Mouse (Mus musculus): ENCODE results near the gene P2ry4. TPM values are rescaled to one million over a fixed set of nuclear protein-coding genes. Genes with fewer than 3 reads are reported as not detected.

The P2ry4 gene
- not detected in 2 replicates for polyA plus RNA-seq (2015; fragmentation: Nextera tagmentation; extraction: Ambion mirVana)

DNA sequence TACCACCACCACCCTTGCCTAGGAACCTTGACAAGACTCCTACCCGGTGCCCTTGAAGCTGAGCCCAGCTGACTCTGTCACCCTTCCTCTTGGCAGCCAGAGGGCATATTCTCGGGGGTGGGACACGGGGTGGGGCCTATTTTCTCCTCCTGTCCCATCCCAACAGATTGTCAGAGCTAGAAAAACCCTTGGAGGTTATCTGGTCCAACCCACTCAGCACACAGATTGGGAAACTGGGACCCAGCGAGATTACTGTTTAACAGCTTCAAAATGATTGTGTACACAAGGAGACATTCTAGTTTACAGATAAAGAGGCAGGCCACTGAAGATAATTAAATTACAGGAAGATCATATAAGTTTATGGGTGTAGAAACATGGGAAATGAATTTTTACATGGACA lies at the start of gene P2ry4:
P2ry4 (minus strand) TSS at position 79 of the 400 bp plus-strand sequence.
- Histone ChIP-seq H3K4me2 (no peak within 1 kb of the TSS), H3K27me3 (peaks cover 46% of the 10 kb centered on the region), H3K4me3 (no peak within 1 kb of the TSS), H3K27ac (no peak within 1 kb of the TSS), H3K9ac (no peak within 1 kb of the TSS), H3K9me3 (no peaks in the 10 kb centered on the region), H3K36me3 (no peaks in the 10 kb centered on the region), H3K4me1 (no peaks in the 10 kb centered on the region)
- 67% methylated on average over 4 of the region's 4 CpGs for WGBS
- ATAC-seq (ENCODE audit: insufficient number of reproducible peaks, insufficient read depth, low FRiP score, low TSS enrichment, low read depth), result no peak

DNA sequence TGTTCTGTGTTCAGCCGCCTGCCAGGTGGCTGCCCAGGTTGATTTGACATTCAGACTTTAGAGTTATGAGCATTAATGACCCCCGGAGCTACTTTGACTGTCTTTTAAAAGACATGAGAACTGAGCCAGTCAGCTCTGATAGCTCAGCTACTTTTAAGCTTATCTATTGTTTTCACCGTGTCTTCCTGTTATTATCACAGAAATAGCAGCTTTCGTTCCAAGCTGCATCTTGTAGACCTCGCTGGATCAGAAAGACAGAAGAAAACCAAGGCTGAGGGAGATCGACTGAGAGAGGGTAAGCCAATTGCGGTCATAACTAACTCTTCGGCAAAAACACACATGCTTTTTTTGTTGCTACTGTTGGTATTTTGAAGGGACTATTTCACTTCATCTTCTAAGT lies 43.8 kb upstream of the P2ry4 start:
- H3K4me2 ChIP-seq, result no peak overlapping the region
- whole genome bisulfite sequencing, result 91% methylated on average over 8 of the region's 8 CpGs

DNA sequence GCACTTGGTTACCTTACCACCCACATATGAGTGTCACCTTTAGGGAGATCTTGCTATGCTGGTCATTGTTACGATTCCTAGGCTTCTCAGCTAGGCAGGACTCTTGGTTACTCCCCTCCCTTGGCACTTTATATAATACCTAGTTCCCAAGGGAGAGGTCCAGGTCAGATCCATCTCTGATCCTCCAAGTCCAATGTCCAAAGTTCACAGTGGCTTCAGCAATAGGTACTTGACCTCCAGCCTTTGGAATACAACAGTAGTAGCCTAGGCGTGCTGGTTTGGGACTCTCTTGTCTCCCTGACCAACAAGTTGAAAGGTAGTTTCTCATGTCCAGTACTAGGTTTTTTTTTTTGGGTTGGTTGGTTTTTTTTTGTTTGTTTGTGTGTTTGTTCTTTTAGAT lies 34.4 kb upstream of the P2ry4 start:
- H3K27ac ChIP-seq, result no peak overlapping the region

More for the DNA sequence above, 43.8 kb upstream of the P2ry4 start:
- no peaks in the 10 kb centered on the region for H3K4me1 ChIP-seq
- H3K9ac ChIP-seq, result no peak overlapping the region
- no peak for ATAC-seq (ENCODE audit: insufficient number of reproducible peaks, insufficient read depth, low FRiP score, low TSS enrichment, low read depth)
- H3K9me3 ChIP-seq, result no peaks in the 10 kb centered on the region
- no peak overlapping the region for H3K4me3 ChIP-seq
- peaks cover 11% of the 10 kb centered on the region; the same call in 1 of the 2 replicates for H3K27me3 ChIP-seq
- peaks cover 9% of the 10 kb centered on the region; the same call in 1 of the 2 replicates for H3K36me3 ChIP-seq
- H3K27ac ChIP-seq, result no peak overlapping the region

DNA sequence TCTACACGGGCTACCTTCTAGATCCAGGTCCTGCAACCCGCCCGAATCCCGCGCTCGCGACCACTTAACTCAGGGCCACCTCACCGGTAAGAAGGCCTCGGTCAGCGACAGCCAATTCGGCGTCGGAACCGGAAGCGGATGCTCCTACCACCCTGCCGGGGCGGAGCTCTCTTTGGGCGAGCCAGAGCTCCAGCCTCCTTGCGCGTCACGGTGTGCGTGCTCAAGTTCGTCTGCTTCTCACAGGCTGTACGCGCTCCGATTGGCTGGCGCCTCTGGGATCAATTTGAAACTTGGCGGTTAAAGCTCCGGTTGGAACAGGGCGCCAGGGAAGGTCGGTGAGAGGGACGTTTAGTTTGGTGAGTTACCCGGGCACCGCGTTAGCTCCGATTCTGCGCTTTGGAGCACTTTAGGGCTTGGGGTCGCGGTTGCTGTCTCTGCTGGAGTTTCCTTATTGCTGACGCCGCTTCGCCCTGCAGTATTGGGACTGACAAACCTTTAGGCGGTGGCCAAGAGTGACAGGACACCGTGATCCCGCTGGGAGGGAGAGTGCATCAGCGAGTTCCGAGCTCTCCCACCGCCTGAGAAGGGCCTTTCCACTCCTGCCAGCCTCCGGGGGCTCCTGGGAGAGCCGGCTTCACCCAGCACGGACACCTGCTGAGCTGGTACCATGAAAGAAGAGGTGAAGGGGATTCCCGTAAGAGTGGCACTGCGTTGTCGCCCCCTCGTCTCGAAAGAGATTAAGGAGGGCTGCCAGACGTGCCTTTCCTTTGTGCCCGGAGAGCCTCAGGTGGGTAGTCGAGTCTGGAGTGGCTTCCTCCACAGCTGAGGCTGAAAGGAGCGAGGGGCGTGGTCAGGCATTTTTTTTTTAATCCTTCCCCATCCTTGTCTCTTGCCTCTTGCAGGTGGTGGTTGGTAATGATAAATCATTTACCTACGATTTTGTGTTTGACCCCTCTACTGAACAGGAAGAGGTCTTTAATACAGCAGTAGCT lies 31.4 kb upstream of the P2ry4 start, which contains the start of gene Pdzd11:
Pdzd11 (minus strand) TSS at position 767 of the 992 bp plus-strand sequence.
- peak within 1 kb of the TSS; percentile 82 for H3K27ac ChIP-seq
- peak within 1 kb of the TSS; percentile 70 for H3K4me2 ChIP-seq
- H3K4me1 ChIP-seq, result no peaks in the 10 kb centered on the region; the same call in 1 of the 2 replicates
- WGBS, result 23% methylated on average over 62 of the region's 62 CpGs
- H3K9me3 ChIP-seq, result no peaks in the 10 kb centered on the region
- peaks cover 10% of the 10 kb centered on the region for H3K27me3 ChIP-seq
- peaks cover 13% of the 10 kb centered on the region for H3K36me3 ChIP-seq
- ATAC-seq (ENCODE audit: insufficient number of reproducible peaks, insufficient read depth, low FRiP score, low TSS enrichment, low read depth), result peak; percentile 98
- H3K4me3 ChIP-seq, result peak within 1 kb of the TSS; percentile 59
- peak within 1 kb of the TSS; percentile 76 for H3K9ac ChIP-seq

More for the DNA sequence above, 34.4 kb upstream of the P2ry4 start:
- Histone ChIP-seq H3K9me3 (no peaks in the 10 kb centered on the region), H3K36me3 (no peaks in the 10 kb centered on the region), H3K27me3 (peaks cover 10% of the 10 kb centered on the region), H3K4me3 (no peak overlapping the region), H3K4me2 (no peak overlapping the region), H3K4me1 (no peaks in the 10 kb centered on the region; the same call in 1 of the 2 replicates), H3K9ac (no peak overlapping the region)
- no peak for ATAC-seq (ENCODE audit: insufficient number of reproducible peaks, insufficient read depth, low FRiP score, low TSS enrichment, low read depth)
- 93% methylated on average over 2 of the region's 2 CpGs for WGBS

DNA sequence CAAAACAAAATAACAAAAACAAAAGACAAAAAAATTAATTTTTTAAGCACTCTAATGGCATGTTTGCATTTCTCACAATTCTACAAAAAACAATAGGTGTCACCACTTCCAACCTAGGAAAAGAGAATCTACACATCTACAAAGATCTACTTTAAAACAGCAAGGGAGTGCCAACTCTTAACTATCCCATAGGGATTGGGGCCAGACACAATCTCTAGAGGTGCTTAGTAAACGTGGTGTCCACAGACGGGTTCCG lies 30.8 kb upstream of the P2ry4 start, which contains the start of gene Kif4:
Kif4 (plus strand) TSS at position 192 of the 256 bp plus-strand sequence.
- H3K9me3 ChIP-seq, result no peaks in the 10 kb centered on the region
- peak within 1 kb of the TSS; percentile 76 for H3K9ac ChIP-seq
- peak within 1 kb of the TSS; percentile 70 for H3K4me2 ChIP-seq
- H3K27me3 ChIP-seq, result peaks cover 10% of the 10 kb centered on the region
- ATAC-seq (ENCODE audit: insufficient number of reproducible peaks, insufficient read depth, low FRiP score, low TSS enrichment, low read depth), result no peak
- WGBS, result 17% methylated on average over 3 of the region's 3 CpGs
- H3K4me1 ChIP-seq, result no peaks in the 10 kb centered on the region; the same call in 1 of the 2 replicates
- peak within 1 kb of the TSS; percentile 59 for H3K4me3 ChIP-seq
- H3K27ac ChIP-seq, result peak within 1 kb of the TSS; percentile 82
- H3K36me3 ChIP-seq, result peaks cover 13% of the 10 kb centered on the region

DNA sequence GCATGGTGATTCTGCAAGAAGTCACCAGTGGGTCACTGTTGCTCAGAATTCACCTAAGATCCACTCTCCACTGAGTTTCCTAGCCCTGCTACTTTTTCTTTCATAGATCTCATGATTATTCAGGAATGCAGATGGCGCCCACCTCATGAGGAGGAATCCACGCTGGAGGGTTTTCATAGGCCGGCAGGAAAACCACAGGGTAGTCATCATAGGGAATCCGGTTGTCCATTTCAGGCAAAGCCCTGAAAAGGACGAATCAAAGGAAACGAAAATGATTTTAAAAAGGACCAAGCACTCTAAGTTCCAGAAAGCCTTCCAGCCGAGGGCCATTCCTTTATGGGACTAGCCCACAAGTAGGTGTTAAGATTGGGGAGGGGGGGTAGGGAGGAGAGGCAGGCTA lies 30.5 kb upstream of the P2ry4 start:
- Histone ChIP-seq H3K9me3 (no peaks in the 10 kb centered on the region), H3K36me3 (peaks cover 13% of the 10 kb centered on the region), H3K4me1 (no peaks in the 10 kb centered on the region; the same call in 1 of the 2 replicates), H3K27ac (no peak overlapping the region), H3K27me3 (peaks cover 10% of the 10 kb centered on the region), H3K9ac (peak overlapping the region; percentile 76), H3K4me2 (peak overlapping the region; percentile 58), H3K4me3 (peak overlapping the region; percentile 59)
- ATAC-seq (ENCODE audit: insufficient number of reproducible peaks, insufficient read depth, low FRiP score, low TSS enrichment, low read depth), result no peak
- 45% methylated on average over 7 of the region's 7 CpGs for WGBS

DNA sequence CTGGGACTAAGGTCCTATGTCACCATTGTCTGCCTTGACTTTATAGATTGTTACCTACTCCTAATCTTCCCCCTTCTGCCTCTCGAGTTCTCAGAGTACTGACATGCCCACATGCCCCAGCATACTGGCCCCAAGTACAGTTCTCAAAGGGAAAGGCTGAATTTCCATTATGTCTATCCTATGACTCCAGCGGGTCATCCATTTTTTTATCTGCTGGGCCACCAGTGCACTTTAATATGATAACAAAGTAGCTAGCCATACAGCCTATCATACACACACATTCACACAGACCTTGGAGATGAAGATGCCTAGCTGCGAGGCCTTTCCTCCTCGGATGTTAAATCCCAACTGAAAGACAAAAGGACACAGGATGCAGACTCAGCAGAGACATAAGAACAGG lies 29.6 kb upstream of the P2ry4 start:
- 85% methylated on average over 4 of the region's 4 CpGs for whole genome bisulfite sequencing
- H3K4me2 ChIP-seq, result 0 out of 2 replicates have a peak overlapping the region, but pooled peaks have one; percentile 58
- no peaks in the 10 kb centered on the region for H3K9me3 ChIP-seq
- H3K27ac ChIP-seq, result no peak overlapping the region
- ATAC-seq (ENCODE audit: insufficient number of reproducible peaks, insufficient read depth, low FRiP score, low TSS enrichment, low read depth), result no peak
- no peak overlapping the region for H3K4me3 ChIP-seq
- no peak overlapping the region for H3K9ac ChIP-seq
- H3K36me3 ChIP-seq, result peaks cover 13% of the 10 kb centered on the region
- no peaks in the 10 kb centered on the region; the same call in 1 of the 2 replicates for H3K4me1 ChIP-seq
- H3K27me3 ChIP-seq, result peaks cover 10% of the 10 kb centered on the region

DNA sequence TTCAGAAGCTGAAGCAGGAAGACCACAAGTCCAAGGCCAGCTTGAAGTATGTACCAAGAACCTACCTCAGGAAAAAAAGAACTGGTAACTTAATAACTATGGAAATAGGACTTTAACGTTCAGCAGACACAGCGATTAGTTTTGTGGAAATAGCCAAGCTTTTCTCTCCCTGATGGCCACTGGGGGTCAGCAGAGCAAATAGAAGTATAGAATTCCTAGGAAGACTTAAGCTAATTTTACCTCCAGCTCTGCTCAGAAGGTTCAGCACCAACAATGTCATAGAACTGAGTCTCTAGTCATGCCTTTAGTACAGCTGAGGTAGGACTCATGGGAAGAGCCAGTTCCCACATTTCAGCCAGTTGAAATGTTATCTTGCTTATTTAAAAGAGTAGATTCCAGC lies 26.7 kb upstream of the P2ry4 start:
- Histone ChIP-seq H3K36me3 (peaks cover 13% of the 10 kb centered on the region), H3K27me3 (peaks cover 26% of the 10 kb centered on the region), H3K4me1 (no peaks in the 10 kb centered on the region; the same call in 1 of the 2 replicates), H3K27ac (no peak overlapping the region), H3K4me3 (no peak overlapping the region), H3K4me2 (no peak overlapping the region), H3K9ac (no peak overlapping the region), H3K9me3 (no peaks in the 10 kb centered on the region)
- no peak for ATAC-seq (ENCODE audit: insufficient number of reproducible peaks, insufficient read depth, low FRiP score, low TSS enrichment, low read depth)
- WGBS, result 62% methylated on average over 2 of the region's 2 CpGs

DNA sequence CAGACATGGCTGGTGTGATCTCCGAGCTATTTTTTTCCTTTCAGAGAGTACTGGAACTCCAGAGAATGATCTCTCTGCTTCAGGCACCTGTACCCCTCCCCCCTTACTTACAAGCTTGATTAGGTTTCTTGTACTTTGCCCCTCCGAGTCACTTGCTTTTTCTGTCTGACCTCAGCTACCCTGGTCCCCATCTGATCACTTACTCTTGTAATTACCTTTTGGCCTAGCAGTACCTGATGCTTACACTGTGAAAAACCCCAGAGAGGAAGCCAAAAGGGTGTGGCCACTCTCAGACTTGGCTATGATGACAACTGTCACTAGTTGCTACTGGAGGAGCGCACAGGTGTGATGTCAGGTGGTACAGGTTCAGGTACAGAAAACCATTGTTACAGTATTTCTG lies 23.8 kb upstream of the P2ry4 start:
- Histone ChIP-seq H3K27me3 (peaks cover 23% of the 10 kb centered on the region), H3K36me3 (peaks cover 10% of the 10 kb centered on the region), H3K4me2 (no peak overlapping the region), H3K27ac (no peak overlapping the region), H3K4me1 (no peaks in the 10 kb centered on the region), H3K4me3 (no peak overlapping the region), H3K9ac (no peak overlapping the region), H3K9me3 (no peaks in the 10 kb centered on the region)
- 62% methylated on average over 3 of the region's 3 CpGs for WGBS
- no peak for ATAC-seq (ENCODE audit: insufficient number of reproducible peaks, insufficient read depth, low FRiP score, low TSS enrichment, low read depth)

DNA sequence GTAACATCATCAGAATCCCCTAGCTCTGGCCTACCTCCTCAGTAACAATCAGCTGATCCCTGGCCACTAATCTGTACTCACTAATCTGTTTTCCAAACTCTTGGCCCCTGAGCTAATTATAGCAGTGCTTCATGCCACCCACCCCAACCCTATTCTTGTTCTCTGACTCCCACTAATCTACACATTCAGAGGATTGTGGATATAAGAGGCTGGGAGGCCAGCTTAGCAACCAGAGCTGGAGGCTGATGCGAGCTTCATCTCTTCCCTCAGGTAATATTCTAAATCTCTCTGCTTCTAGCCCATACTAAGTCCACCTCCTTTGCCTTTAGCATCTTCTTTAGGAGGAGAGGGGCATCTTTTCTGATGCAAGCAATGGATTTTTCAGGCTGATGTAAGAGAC lies 10.6 kb upstream of the P2ry4 start, which contains the start of gene Arr3:
Arr3 (plus strand) TSS at position 184 of the 400 bp plus-strand sequence.
- H3K27me3 ChIP-seq, result peaks cover 38% of the 10 kb centered on the region; the same call in 1 of the 2 replicates
- H3K4me3 ChIP-seq, result no peak within 1 kb of the TSS
- 70% methylated on average over 1 of the region's 1 CpGs for WGBS
- ATAC-seq (ENCODE audit: insufficient number of reproducible peaks, insufficient read depth, low FRiP score, low TSS enrichment, low read depth), result no peak
- H3K9me3 ChIP-seq, result no peaks in the 10 kb centered on the region
- no peak within 1 kb of the TSS for H3K27ac ChIP-seq
- no peaks in the 10 kb centered on the region for H3K4me1 ChIP-seq
- H3K9ac ChIP-seq, result no peak within 1 kb of the TSS
- no peak within 1 kb of the TSS for H3K4me2 ChIP-seq
- no peaks in the 10 kb centered on the region for H3K36me3 ChIP-seq

DNA sequence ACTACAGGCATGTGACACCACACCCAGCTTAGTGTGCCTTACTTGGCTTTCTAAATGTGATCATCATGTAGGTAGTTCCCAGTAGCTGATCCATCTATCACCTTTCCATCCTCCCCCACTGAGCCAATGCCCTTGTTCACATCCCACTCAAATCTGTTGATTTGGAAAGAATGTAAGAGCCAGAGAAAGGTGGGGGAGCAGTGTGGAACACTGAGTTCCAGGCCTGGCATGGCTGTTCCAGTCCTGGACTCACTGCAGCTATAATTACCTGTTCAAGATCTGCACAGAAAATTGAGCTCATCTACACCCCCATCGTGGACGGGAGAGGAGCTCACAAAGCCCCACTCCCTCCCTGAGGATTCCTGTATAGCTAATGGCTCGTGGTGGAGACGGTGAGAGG lies 5.1 kb upstream of the P2ry4 start:
- Histone ChIP-seq H3K9me3 (no peaks in the 10 kb centered on the region), H3K36me3 (no peaks in the 10 kb centered on the region), H3K4me3 (no peak overlapping the region), H3K27ac (no peak overlapping the region), H3K4me1 (no peaks in the 10 kb centered on the region), H3K27me3 (peaks cover 47% of the 10 kb centered on the region), H3K4me2 (no peak overlapping the region), H3K9ac (no peak overlapping the region)
- 65% methylated on average over 4 of the region's 4 CpGs for WGBS
- no peak for ATAC-seq (ENCODE audit: insufficient number of reproducible peaks, insufficient read depth, low FRiP score, low TSS enrichment, low read depth)
